Mouse (Mus musculus) stomach, postnatal 0 days (tissue): ENCODE results near the gene C2cd4c. TPM values are rescaled to one million over a fixed set of nuclear protein-coding genes. Genes with fewer than 3 reads are reported as not detected.

ENCODE experiments used
- ATAC-seq: fragments of 200-750 bp; cut with Nextera tagmentation; 2 replicates; pipeline ENCODE4 v1.8.0; 2017; ENCODE audit not compliant: low FRiP score, low TSS enrichment
- DNase-seq: peaks from one replicate; pipeline ENCODE4 v3.0.0-alpha.2; 2016; ENCODE audit warnings: low spot score
- H3K27ac ChIP-seq: fragments of 300-500 bp; sonication (generic); replicated peaks from 2 replicates; pipeline ENCODE4 v1.5.1; 2014; ENCODE audit warnings: mild to moderate bottlenecking, control low read depth
- H3K27me3 ChIP-seq: fragments of 300-500 bp; sonication (generic); 2 replicates; pipeline ENCODE4 v1.6.1; 2014; ENCODE audit warnings: low read length; ENCODE audit not compliant: control insufficient read depth, insufficient read depth
- H3K36me3 ChIP-seq: fragments of 300-500 bp; sonication (generic); 2 replicates; pipeline ENCODE4 v1.6.1; 2014; ENCODE audit warnings: low read length, mixed read lengths; ENCODE audit not compliant: control insufficient read depth, insufficient read depth
- H3K4me1 ChIP-seq: fragments of 300-500 bp; sonication (generic); replicated peaks from 2 replicates; pipeline ENCODE4 v1.6.1; 2014; ENCODE audit warnings: antibody characterized with exemption; ENCODE audit not compliant: control insufficient read depth, insufficient read depth
- H3K4me2 ChIP-seq: fragments of 300-500 bp; sonication (generic); replicated peaks from 2 replicates; pipeline ENCODE4 v1.6.1; 2014; ENCODE audit warnings: low read depth, mild to moderate bottlenecking, control low read depth, moderate library complexity
- H3K4me3 ChIP-seq: fragments of 300-500 bp; sonication (generic); 2 replicates; pipeline ENCODE4 v1.5.1; 2014; ENCODE audit warnings: low read depth, low read length, control low read depth
- H3K9ac ChIP-seq: fragments of 300-500 bp; sonication (generic); 2 replicates; pipeline ENCODE4 v1.6.1; 2014; ENCODE audit warnings: mild to moderate bottlenecking, low read length, control low read depth, mixed read lengths
- H3K9me3 ChIP-seq: fragments of 300-500 bp; sonication (generic); 2 replicates; pipeline ENCODE4 v1.6.1; 2016; ENCODE audit warnings: low read length; ENCODE audit not compliant: control insufficient read depth
- CTCF ChIP-seq: IDR thresholded peaks from 2 replicates; pipeline ENCODE4 v1.5.1; 2016; ENCODE audit warnings: antibody characterized with exemption, low read depth, mild to moderate bottlenecking, moderate library complexity
- EP300 ChIP-seq: optimal IDR thresholded peaks from 2 replicates; pipeline ENCODE3; 2016; ENCODE audit warnings: antibody characterized with exemption
- WGBS: fragments of 180-500 bp; shearing (Covaris S2); extraction: QIAGEN DNeasy Blood & Tissue Kit; methylation state at CpG from one replicate; pipeline ENCODE4 v1.1.7; 2014; 5-methylcytosine and 5-hydroxymethylcytosine counted together
- polyA plus RNA-seq: library from polyadenylated mRNA; unstranded; fragments of >200 nt; fragmentation: Nextera tagmentation; extraction: Ambion mirVana; gene quantifications from 2 replicates; pipeline ENCODE4 v1.2.1, GENCODE M21; 2015

C2cd4c gene
- polyA plus RNA-seq, 1 experiment from 2014 or later = 0.07 TPM

- TF ChIP-seq EP300 (no peak), CTCF (no peak)
- Histone ChIP-seq H3K4me2 (no peak overlapping the region), H3K4me1 (no peaks in the 10 kb centered on the region), H3K9ac (no peak overlapping the region), H3K9me3 (no peaks in the 10 kb centered on the region), H3K27me3 (no peaks in the 10 kb centered on the region), H3K36me3 (no peaks in the 10 kb centered on the region), H3K27ac (no peak overlapping the region), H3K4me3 (no peak overlapping the region)
- ATAC-seq (no peak), DNase-seq (no peak)
- 42% methylated on average over 6 of the region's 6 CpGs for WGBS
Observed at GRCm38 (mm10) chr10:79594111-79594510, 19.7 kb downstream of the C2cd4c start.

DNA sequence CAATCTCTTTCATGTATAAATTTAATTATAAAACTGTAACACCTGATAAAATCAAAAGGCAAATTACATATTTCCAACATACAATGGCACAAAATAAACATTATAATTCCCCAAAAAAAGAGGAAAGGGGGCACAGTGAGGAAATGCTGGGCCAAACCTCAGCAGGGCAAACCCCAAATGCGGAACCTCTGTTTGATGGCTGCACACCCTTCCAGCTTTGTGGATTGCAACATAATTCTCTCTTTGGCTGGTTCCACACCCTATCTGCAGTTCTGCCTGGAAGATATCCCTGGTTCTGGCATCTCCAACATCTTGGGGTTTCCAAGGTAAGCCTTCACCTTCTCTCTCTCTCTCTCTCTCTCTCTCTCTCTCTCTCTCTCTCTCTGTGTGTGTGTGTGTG lies 23.1 kb downstream of the C2cd4c start:
- WGBS = 86% methylated on average over 1 of the region's 1 CpGs
- Histone ChIP-seq H3K4me3 (no peak overlapping the region), H3K4me2 (no peak overlapping the region), H3K27ac (no peak overlapping the region), H3K27me3 (no peaks in the 10 kb centered on the region), H3K36me3 (no peaks in the 10 kb centered on the region), H3K9ac (no peak overlapping the region), H3K9me3 (no peaks in the 10 kb centered on the region), H3K4me1 (no peaks in the 10 kb centered on the region)
- TF ChIP-seq CTCF (no peak), EP300 (no peak)
- DNase-seq (no peak), ATAC-seq (no peak)

DNA sequence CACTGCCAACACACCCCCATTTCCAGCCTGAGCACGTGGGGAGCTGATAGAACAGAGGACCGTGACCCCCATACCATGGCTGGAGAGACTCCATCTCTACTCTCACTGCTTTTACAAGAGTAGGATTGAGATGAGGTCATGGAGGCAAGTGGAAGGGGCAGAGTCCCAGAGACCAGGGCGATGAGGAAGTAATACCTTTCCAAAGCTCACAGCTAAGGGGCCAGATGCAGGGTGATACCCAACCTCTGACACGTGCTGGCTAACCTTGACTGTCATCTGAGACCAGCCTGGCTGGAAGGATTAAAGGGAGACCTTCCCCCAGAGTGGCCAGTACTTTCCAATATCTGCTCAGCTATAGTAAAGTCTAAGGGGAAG lies 26.1 kb downstream of the C2cd4c start:
- H3K4me1 ChIP-seq = no peaks in the 10 kb centered on the region
- no peak overlapping the region for H3K4me2 ChIP-seq
- TF ChIP-seq CTCF (no peak), EP300 (no peak)
- DNase-seq (no peak), ATAC-seq (no peak)
- H3K36me3 ChIP-seq = no peaks in the 10 kb centered on the region
- no peaks in the 10 kb centered on the region for H3K27me3 ChIP-seq
- H3K4me3 ChIP-seq = no peak overlapping the region
- 62% methylated on average over 4 of the region's 4 CpGs for WGBS
- H3K9me3 ChIP-seq = no peaks in the 10 kb centered on the region
- no peak overlapping the region for H3K27ac ChIP-seq
- no peak overlapping the region for H3K9ac ChIP-seq

- DNase-seq (no peak), ATAC-seq (no peak)
- Histone ChIP-seq H3K9ac (no peak within 1 kb of the TSS), H3K4me3 (no peak within 1 kb of the TSS), H3K4me1 (no peaks in the 10 kb centered on the region), H3K4me2 (no peak within 1 kb of the TSS), H3K36me3 (no peaks in the 10 kb centered on the region), H3K27me3 (no peaks in the 10 kb centered on the region), H3K27ac (no peak within 1 kb of the TSS), H3K9me3 (no peaks in the 10 kb centered on the region)
- WGBS = 70% methylated on average over 5 of the region's 5 CpGs
- TF ChIP-seq EP300 (no peak), CTCF (no peak)
Observed at GRCm38 (mm10) chr10:79587061-79587751, 26.6 kb downstream of the C2cd4c start, which contains the start of gene Theg. Gene Theg, minus strand, starts transcription at chr10:79587331.

- Histone ChIP-seq H3K9me3 (no peaks in the 10 kb centered on the region), H3K27me3 (no peaks in the 10 kb centered on the region), H3K4me2 (no peak overlapping the region), H3K4me1 (no peaks in the 10 kb centered on the region), H3K4me3 (no peak overlapping the region), H3K9ac (no peak overlapping the region), H3K36me3 (no peaks in the 10 kb centered on the region), H3K27ac (no peak overlapping the region)
- TF ChIP-seq CTCF (no peak), EP300 (no peak)
- DNase-seq (no peak), ATAC-seq (no peak)
- WGBS = 60% methylated on average over 8 of the region's 8 CpGs
Observed at GRCm38 (mm10) chr10:79586243-79586642, 27.6 kb downstream of the C2cd4c start.

- DNase-seq (no peak), ATAC-seq (no peak)
- Histone ChIP-seq H3K4me2 (no peak overlapping the region), H3K4me3 (no peak overlapping the region), H3K27ac (no peak overlapping the region), H3K27me3 (no peaks in the 10 kb centered on the region), H3K9me3 (no peaks in the 10 kb centered on the region), H3K36me3 (no peaks in the 10 kb centered on the region), H3K9ac (no peak overlapping the region), H3K4me1 (no peaks in the 10 kb centered on the region)
- WGBS = 97% methylated on average over 5 of the region's 5 CpGs
- TF ChIP-seq CTCF (no peak), EP300 (no peak)
Observed at GRCm38 (mm10) chr10:79585723-79586122, 28.1 kb downstream of the C2cd4c start.
